Mouse (Mus musculus): ENCODE results near the gene Fbxw4. TPM values are rescaled to one million over a fixed set of nuclear protein-coding genes. Genes with fewer than 3 reads are reported as not detected.

The Fbxw4 gene
- 43.7 and 53.1 TPM in 2 replicates for total RNA-seq (2014; rRNA removed; ENCODE audit: low replicate concordance)
- polyA plus RNA-seq (2015; fragmentation: Nextera tagmentation; extraction: Ambion mirVana), result 3.0 and 3.6 TPM in 2 replicates

- DNase-seq (ENCODE audit: low spot score) (peak; percentile 47), ATAC-seq (ENCODE audit: insufficient read depth, low read depth) (peak; percentile 86)
- no peak for TF ChIP-seq EP300 (IDR thresholded peaks at IDR 0.05; ENCODE audit: low read depth)
- no peak for TF ChIP-seq CTCF (IDR thresholded peaks at IDR 0.05; ENCODE audit: low read depth)
- Histone ChIP-seq H3K9me3 (replicated peaks; ENCODE audit: control insufficient read depth, low read length) (no peaks in the 10 kb centered on the region), H3K27me3 (ENCODE audit: control insufficient read depth, insufficient read depth, low read length) (no peaks in the 10 kb centered on the region), H3K4me2 (ENCODE audit: low read depth, low read length) (peak within 1 kb of the TSS; percentile 75), H3K27ac (ENCODE audit: low read depth) (peak within 1 kb of the TSS; percentile 99), H3K4me3 (ENCODE audit: low read depth, low read length) (peak within 1 kb of the TSS; percentile 95), H3K36me3 (replicated peaks; ENCODE audit: control insufficient read depth, insufficient read depth, low read length) (no peaks in the 10 kb centered on the region), H3K9ac (replicated peaks; ENCODE audit: low read depth, low read length) (peak within 1 kb of the TSS; percentile 99), H3K4me1 (ENCODE audit: control insufficient read depth, insufficient read depth) (peaks cover 23% of the 10 kb centered on the region)
- WGBS, result under 1% methylated on average over 72 of the region's 94 CpGs
Measured at GRCm38 (mm10) chr19:45659738-45660502, at the start of gene Fbxw4. Gene Fbxw4 (minus strand): TSS chr19:45660312.

GRCm38 (mm10) chr19:45708704-45709103 is 48.6 kb upstream of the Fbxw4 start:
- Histone ChIP-seq H3K27ac (ENCODE audit: low read depth) (no peak overlapping the region), H3K9me3 (replicated peaks; ENCODE audit: control insufficient read depth, low read length) (no peaks in the 10 kb centered on the region), H3K27me3 (ENCODE audit: control insufficient read depth, insufficient read depth, low read length) (no peaks in the 10 kb centered on the region), H3K9ac (replicated peaks; ENCODE audit: low read depth, low read length) (no peak overlapping the region), H3K4me3 (ENCODE audit: low read depth, low read length) (no peak overlapping the region), H3K36me3 (replicated peaks; ENCODE audit: control insufficient read depth, insufficient read depth, low read length) (no peaks in the 10 kb centered on the region), H3K4me2 (ENCODE audit: low read depth, low read length) (no peak overlapping the region), H3K4me1 (ENCODE audit: control insufficient read depth, insufficient read depth) (no peaks in the 10 kb centered on the region)
- DNase-seq (ENCODE audit: low spot score) (no peak), ATAC-seq (ENCODE audit: insufficient read depth, low read depth) (no peak)
- 63% methylated on average over 3 of the region's 3 CpGs for WGBS
- TF ChIP-seq EP300 (IDR thresholded peaks at IDR 0.05; ENCODE audit: low read depth) (no peak), CTCF (IDR thresholded peaks at IDR 0.05; ENCODE audit: low read depth) (no peak)

- 8% methylated on average over 6 of the region's 6 CpGs for WGBS
- peak overlapping the region; percentile 26 for H3K4me2 ChIP-seq (ENCODE audit: low read depth, low read length)
- H3K36me3 ChIP-seq (replicated peaks; ENCODE audit: control insufficient read depth, insufficient read depth, low read length), result no peaks in the 10 kb centered on the region
- H3K9ac ChIP-seq (replicated peaks; ENCODE audit: low read depth, low read length), result no peak overlapping the region
- no peak overlapping the region for H3K4me3 ChIP-seq (ENCODE audit: low read depth, low read length)
- H3K27ac ChIP-seq (ENCODE audit: low read depth), result peak overlapping the region; percentile 66
- peak; percentile 65 for DNase-seq (ENCODE audit: low spot score)
- ATAC-seq (ENCODE audit: insufficient read depth, low read depth), result peak; percentile 81
- H3K27me3 ChIP-seq (ENCODE audit: control insufficient read depth, insufficient read depth, low read length), result no peaks in the 10 kb centered on the region
- TF ChIP-seq CTCF (IDR thresholded peaks at IDR 0.05; ENCODE audit: low read depth) (no peak), EP300 (IDR thresholded peaks at IDR 0.05; ENCODE audit: low read depth) (no peak)
- H3K4me1 ChIP-seq (ENCODE audit: control insufficient read depth, insufficient read depth), result peaks cover 10% of the 10 kb centered on the region; the same call in 1 of the 2 replicates
- no peaks in the 10 kb centered on the region for H3K9me3 ChIP-seq (replicated peaks; ENCODE audit: control insufficient read depth, low read length)
Measured at GRCm38 (mm10) chr19:45696281-45696600, 36.1 kb upstream of the Fbxw4 start.

GRCm38 (mm10) chr19:45695496-45696280 is 35.6 kb upstream of the Fbxw4 start:
- ATAC-seq (ENCODE audit: insufficient read depth, low read depth) (peak; percentile 27; the same call in 1 of the 2 replicates), DNase-seq (ENCODE audit: low spot score) (no peak)
- Histone ChIP-seq H3K4me2 (ENCODE audit: low read depth, low read length) (peak overlapping the region; percentile 26), H3K27ac (ENCODE audit: low read depth) (peak overlapping the region; percentile 66), H3K9ac (replicated peaks; ENCODE audit: low read depth, low read length) (no peak overlapping the region), H3K9me3 (replicated peaks; ENCODE audit: control insufficient read depth, low read length) (no peaks in the 10 kb centered on the region), H3K4me1 (ENCODE audit: control insufficient read depth, insufficient read depth) (peaks cover 10% of the 10 kb centered on the region; the same call in 1 of the 2 replicates), H3K4me3 (ENCODE audit: low read depth, low read length) (no peak overlapping the region), H3K36me3 (replicated peaks; ENCODE audit: control insufficient read depth, insufficient read depth, low read length) (no peaks in the 10 kb centered on the region), H3K27me3 (ENCODE audit: control insufficient read depth, insufficient read depth, low read length) (no peaks in the 10 kb centered on the region)
- no peak for TF ChIP-seq EP300 (IDR thresholded peaks at IDR 0.05; ENCODE audit: low read depth)
- no peak for TF ChIP-seq CTCF (IDR thresholded peaks at IDR 0.05; ENCODE audit: low read depth)
- 22% methylated on average over 25 of the region's 25 CpGs for WGBS

- H3K27me3 ChIP-seq (ENCODE audit: control insufficient read depth, insufficient read depth, low read length), result no peaks in the 10 kb centered on the region
- 46% methylated on average over 3 of the region's 3 CpGs for WGBS
- TF ChIP-seq EP300 (IDR thresholded peaks at IDR 0.05; ENCODE audit: low read depth), result no peak
- 0 out of 2 replicates have a peak, but pooled peaks have one; percentile 7 for TF ChIP-seq CTCF (IDR thresholded peaks at IDR 0.05; ENCODE audit: low read depth)
Measured at GRCm38 (mm10) chr19:45694056-45694455, 33.9 kb upstream of the Fbxw4 start.

More at GRCm38 (mm10) chr19:45694056-45694455, 33.9 kb upstream of the Fbxw4 start:
- Histone ChIP-seq H3K4me2 (ENCODE audit: low read depth, low read length) (no peak overlapping the region), H3K4me1 (ENCODE audit: control insufficient read depth, insufficient read depth) (peaks cover 10% of the 10 kb centered on the region; the same call in 1 of the 2 replicates), H3K9me3 (replicated peaks; ENCODE audit: control insufficient read depth, low read length) (no peaks in the 10 kb centered on the region), H3K36me3 (replicated peaks; ENCODE audit: control insufficient read depth, insufficient read depth, low read length) (no peaks in the 10 kb centered on the region), H3K27ac (ENCODE audit: low read depth) (no peak overlapping the region), H3K4me3 (ENCODE audit: low read depth, low read length) (no peak overlapping the region), H3K9ac (replicated peaks; ENCODE audit: low read depth, low read length) (no peak overlapping the region)
- ATAC-seq (ENCODE audit: insufficient read depth, low read depth), result no peak
- DNase-seq (ENCODE audit: low spot score), result no peak
